Mouse (Mus musculus): ENCODE measurements around the gene Kri1.

DNA sequence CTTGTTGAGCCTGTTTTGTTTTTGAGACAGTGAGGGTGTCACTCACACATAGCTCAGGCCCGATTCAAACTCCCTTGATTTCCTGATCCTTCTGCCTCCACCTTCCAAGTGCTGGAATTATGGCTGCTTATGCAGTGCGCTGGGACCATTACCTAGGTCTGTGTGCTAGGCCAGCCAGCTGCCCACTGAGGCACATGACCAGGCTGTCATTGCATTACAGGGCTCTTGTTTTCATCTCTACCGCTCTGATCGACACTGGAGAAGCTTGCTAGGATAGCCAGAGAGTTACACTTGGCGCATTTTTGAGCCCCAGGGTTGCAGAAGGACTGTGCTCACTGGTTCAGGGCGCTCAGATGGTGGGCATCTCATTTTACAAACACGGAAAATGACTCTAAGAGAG, 23.9 kb upstream of the Kri1 start:
- TF ChIP-seq POLR2A (IDR thresholded peaks at IDR 0.05; ENCODE audit: borderline replicate concordance, insufficient read depth, low read length) (no peak), CTCF (IDR thresholded peaks at IDR 0.05; ENCODE audit: borderline replicate concordance, insufficient read depth, low read depth, low read length) (no peak)

Measured in cerebellum, adult 2 months (tissue).